ENCODE assay signal across 8 mouse cellular contexts in the genomic region with DNA sequence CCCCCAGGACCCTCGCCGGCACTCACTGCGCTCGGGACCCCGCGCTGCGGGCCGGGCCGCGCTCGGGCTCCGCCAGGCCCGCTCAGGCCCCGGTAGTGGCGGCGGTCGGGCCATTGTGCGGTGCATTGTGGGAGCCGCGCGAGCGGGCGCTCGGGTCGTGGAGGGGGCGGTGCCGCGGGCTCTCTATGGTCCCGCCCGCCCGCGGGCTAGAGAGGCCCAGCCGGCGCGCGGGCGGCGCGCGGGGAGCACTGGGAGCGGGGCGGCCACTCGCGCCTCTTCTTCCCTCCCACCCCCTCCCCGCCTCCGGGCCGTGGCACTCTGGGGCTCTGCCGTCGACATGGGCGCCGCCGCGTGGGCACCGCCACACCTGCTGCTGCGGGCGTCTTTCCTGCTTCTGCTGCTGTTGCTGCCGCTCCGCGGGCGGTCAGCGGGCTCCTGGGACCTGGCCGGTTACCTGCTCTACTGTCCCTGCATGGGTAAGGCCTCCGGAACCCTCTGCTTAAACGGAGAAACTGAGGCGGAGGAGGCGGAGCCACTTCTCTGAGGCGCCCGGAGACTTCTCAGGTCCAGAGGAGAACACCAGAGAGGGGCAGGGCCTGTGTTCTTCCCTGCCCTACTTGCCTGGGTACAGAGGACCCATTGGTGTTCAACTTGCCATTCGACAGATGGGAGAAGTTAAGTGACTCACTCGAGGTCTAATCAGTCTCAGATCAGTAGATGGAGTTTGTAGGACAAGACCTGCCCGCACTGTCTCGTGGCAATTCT. TPM values are rescaled to one million over a fixed set of nuclear protein-coding genes. Genes with fewer than 3 reads are reported as not detected.
A peak's percentile ranks its signal among the peaks of the same experiment; 100 is the strongest.
DNase-seq lines count a peak whose midpoint lies in the region; ATAC-seq and TF ChIP-seq lines count a peak whose summit lies in the region.

A gene (minus strand): TSS at position 177 of the 765 bp plus-strand sequence.
A gene (plus strand): TSS at position 284 of the 765 bp plus-strand sequence.

- peaks cover 14% of the 10 kb centered on the region; the same call in 1 of the 2 replicates for H3K36me3 ChIP-seq in embryonic facial prominence, embryonic 15.5 days
- peaks cover 27% of the 10 kb centered on the region for H3K36me3 ChIP-seq in heart, embryonic 10.5 days
- H3K36me3 ChIP-seq in kidney, embryonic 15.5 days: peaks cover 32% of the 10 kb centered on the region

- DNase-seq in 416B (ENCODE audit: low read depth) (peak; percentile 84), liver (peak; percentile 95)
- DNase-seq in heart, embryonic 10.5 days (ENCODE audit: low spot score): peak; percentile 93
- DNase-seq in spleen, postnatal 4 days (ENCODE audit: low spot score in 2 of 2): peak; percentile 92 to 95

- peaks cover 7% of the 10 kb centered on the region for H3K4me1 ChIP-seq in bone marrow, adult 2 months (ENCODE audit: control insufficient read depth, insufficient read depth, low read length)
- H3K4me1 ChIP-seq in embryonic facial prominence, embryonic 15.5 days: peaks cover 38% of the 10 kb centered on the region
- peaks cover 41% of the 10 kb centered on the region for H3K4me1 ChIP-seq in heart, embryonic 10.5 days
- H3K4me1 ChIP-seq in kidney, embryonic 15.5 days: peaks cover 48% of the 10 kb centered on the region

- H3K4me3 ChIP-seq in bone marrow, adult 2 months (replicated peaks; ENCODE audit: control insufficient read depth, low read depth, low read length): peak within 1 kb of the TSS; percentile 76
- peak within 1 kb of the TSS; percentile 91 for H3K4me3 ChIP-seq in embryonic facial prominence, embryonic 15.5 days (replicated peaks)
- H3K4me3 ChIP-seq in heart, embryonic 10.5 days: peak within 1 kb of the TSS; percentile 79
- peak within 1 kb of the TSS; percentile 99 for H3K4me3 ChIP-seq in kidney, embryonic 15.5 days (replicated peaks)

- H3K9me3 ChIP-seq in embryonic facial prominence, embryonic 15.5 days (replicated peaks): no peaks in the 10 kb centered on the region
- H3K9me3 ChIP-seq in heart, embryonic 10.5 days: no peaks in the 10 kb centered on the region
- H3K9me3 ChIP-seq in kidney, embryonic 15.5 days (replicated peaks): no peaks in the 10 kb centered on the region

- ATAC-seq in embryonic facial prominence, embryonic 15.5 days (ENCODE audit: insufficient number of reproducible peaks, low FRiP score, low TSS enrichment, low read depth): peak; percentile 95
- ATAC-seq in kidney, embryonic 15.5 days (replicated peaks; ENCODE audit: low FRiP score): peak; percentile 98
- peak; percentile 64 for ATAC-seq in monocyte, adult 5-6 weeks (replicated peaks; ENCODE audit: insufficient number of reproducible peaks, low FRiP score, low TSS enrichment, poor library complexity, severe bottlenecking)

- peak within 1 kb of the TSS; percentile 77 for H3K4me2 ChIP-seq in embryonic facial prominence, embryonic 15.5 days (replicated peaks)
- H3K4me2 ChIP-seq in kidney, embryonic 15.5 days: peak within 1 kb of the TSS; percentile 80

- peak; percentile 9; the same call in 1 of the 2 replicates for TF ChIP-seq CTCF in bone marrow, adult 2 months (IDR thresholded peaks at IDR 0.05; ENCODE audit: control insufficient read depth, insufficient read depth, low read length)

- peak within 1 kb of the TSS; percentile 94 for H3K27ac ChIP-seq in bone marrow, adult 2 months (ENCODE audit: control insufficient read depth, insufficient read depth, low read depth, low read length, poor library complexity)
- H3K27ac ChIP-seq in embryonic facial prominence, embryonic 15.5 days (replicated peaks): peak within 1 kb of the TSS; percentile 95
- peak within 1 kb of the TSS; percentile 95 for H3K27ac ChIP-seq in heart, embryonic 10.5 days
- H3K27ac ChIP-seq in kidney, embryonic 15.5 days: peak within 1 kb of the TSS; percentile 95

- WGBS in bone marrow, adult 2 months: under 1% methylated on average over 67 of the region's 72 CpGs
- 0% methylated on average over 48 of the region's 72 CpGs for WGBS in embryonic facial prominence, embryonic 15.5 days
- WGBS in heart, embryonic 10.5 days: under 1% methylated on average over 72 of the region's 72 CpGs
- WGBS in kidney, embryonic 15.5 days: under 1% methylated on average over 65 of the region's 72 CpGs

- peak within 1 kb of the TSS; percentile 99 for H3K9ac ChIP-seq in embryonic facial prominence, embryonic 15.5 days
- peak within 1 kb of the TSS; percentile 100 for H3K9ac ChIP-seq in kidney, embryonic 15.5 days

- H3K27me3 ChIP-seq in embryonic facial prominence, embryonic 15.5 days: no peaks in the 10 kb centered on the region
- H3K27me3 ChIP-seq in heart, embryonic 10.5 days (ENCODE audit: insufficient read depth, poor library complexity, severe bottlenecking): no peaks in the 10 kb centered on the region
- H3K27me3 ChIP-seq in kidney, embryonic 15.5 days: no peaks in the 10 kb centered on the region

- peak; percentile 49; the same call in 1 of the 2 replicates for TF ChIP-seq POLR2A in bone marrow, adult 2 months (IDR thresholded peaks at IDR 0.05; ENCODE audit: borderline replicate concordance, control insufficient read depth, low read depth, low read length)

RNA-seq across cellular contexts. Expression of the first gene that starts in this region (rescaled TPM):
- 8.8 and 10.8 TPM in 2 replicates for polyA plus RNA-seq in bone marrow, adult 2 months (2011; ENCODE audit: insufficient read depth, insufficient read length, low replicate concordance, missing spikeins)
- polyA plus RNA-seq in embryonic facial prominence, embryonic 15.5 days (2015; fragmentation: Nextera tagmentation; extraction: Ambion mirVana): 16.0 and 18.8 TPM in 2 replicates
- polyA plus RNA-seq in heart, embryonic 10.5 days (2016; fragmentation: Nextera tagmentation; extraction: Ambion mirVana): 22.4 and 22.8 TPM in 2 replicates
- polyA plus RNA-seq in kidney, embryonic 15.5 days (2015; fragmentation: Nextera tagmentation; extraction: Ambion mirVana): 15.4 and 16.0 TPM in 2 replicates
- total RNA-seq in monocyte, adult 5-6 weeks (2017): 11.5 to 30.3 TPM (median 14.9 TPM) in 3 replicates

RNA-seq across cellular contexts. Expression of the second gene that starts in this region (rescaled TPM):
- polyA plus RNA-seq in bone marrow, adult 2 months (2011; ENCODE audit: insufficient read depth, insufficient read length, low replicate concordance, missing spikeins): 8.2 and 12.6 TPM in 2 replicates
- 8.0 and 8.1 TPM in 2 replicates for polyA plus RNA-seq in embryonic facial prominence, embryonic 15.5 days (2015; fragmentation: Nextera tagmentation; extraction: Ambion mirVana)
- 4.4 and 6.1 TPM in 2 replicates for polyA plus RNA-seq in heart, embryonic 10.5 days (2016; fragmentation: Nextera tagmentation; extraction: Ambion mirVana)
- 6.4 and 7.0 TPM in 2 replicates for polyA plus RNA-seq in kidney, embryonic 15.5 days (2015; fragmentation: Nextera tagmentation; extraction: Ambion mirVana)
- total RNA-seq in monocyte, adult 5-6 weeks (2017): 20.5 to 26.9 TPM (median 23.2 TPM) in 3 replicates

Comparison
In these comparisons a context has a peak if more than half of its experiments do, and no peak if none do; other contexts are left out.
1. Peak in every context shown above with its lines: DNase-seq, ATAC-seq, H3K4me3 ChIP-seq and H3K27ac ChIP-seq.